Mouse (Mus musculus) E14TG2a.4 (cell line): ENCODE measurements around the gene Zc2hc1b.

Experiments
- CTCF ChIP-seq: conservative IDR thresholded peaks from 2 replicates; pipeline ENCODE4 v1.5.1; 2014; ENCODE audit warnings: low read length
- NANOG ChIP-seq: IDR thresholded peaks from 2 replicates; pipeline ENCODE4 v1.6.1; 2014; ENCODE audit warnings: borderline replicate concordance, low read length, mixed read lengths

DNA sequence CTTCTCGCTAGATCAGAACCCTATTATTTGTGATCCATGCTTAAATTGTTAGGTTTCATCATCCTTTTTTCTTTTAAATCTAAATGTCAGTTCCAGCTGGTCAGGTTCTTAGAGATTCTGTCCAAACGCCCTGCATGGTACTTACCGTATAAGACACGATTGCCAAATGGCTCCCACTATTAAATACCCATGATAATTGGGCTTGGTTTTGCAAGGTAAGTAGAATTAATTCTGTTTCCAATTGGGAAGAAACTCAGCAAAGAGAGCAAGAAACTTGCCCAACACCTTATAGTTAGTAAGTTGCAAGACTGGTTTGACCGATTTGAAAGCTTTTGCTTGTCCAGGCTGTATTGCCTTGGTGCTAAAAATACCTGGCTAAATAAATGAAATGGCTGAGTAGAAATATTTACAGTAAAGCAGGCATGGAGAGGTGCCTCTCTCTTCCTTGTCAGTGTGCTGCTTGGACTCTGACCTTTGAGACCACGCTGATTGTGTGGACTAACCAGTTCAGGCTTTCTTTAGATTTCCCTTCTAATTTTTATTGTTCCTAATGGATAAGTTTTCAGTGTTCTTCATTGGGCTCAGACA, 77.7 kb downstream of the Zc2hc1b start:
- no peak for TF ChIP-seq CTCF
- TF ChIP-seq NANOG = no peak
